Mouse (Mus musculus) cerebellum, adult 9-10 months (tissue): Measurements from ENCODE around the gene Gli3.

Source experiments
- DNase-seq: peaks from one replicate; pipeline ENCODE4 v3.0.0; 2022

The Gli3 gene

DNA sequence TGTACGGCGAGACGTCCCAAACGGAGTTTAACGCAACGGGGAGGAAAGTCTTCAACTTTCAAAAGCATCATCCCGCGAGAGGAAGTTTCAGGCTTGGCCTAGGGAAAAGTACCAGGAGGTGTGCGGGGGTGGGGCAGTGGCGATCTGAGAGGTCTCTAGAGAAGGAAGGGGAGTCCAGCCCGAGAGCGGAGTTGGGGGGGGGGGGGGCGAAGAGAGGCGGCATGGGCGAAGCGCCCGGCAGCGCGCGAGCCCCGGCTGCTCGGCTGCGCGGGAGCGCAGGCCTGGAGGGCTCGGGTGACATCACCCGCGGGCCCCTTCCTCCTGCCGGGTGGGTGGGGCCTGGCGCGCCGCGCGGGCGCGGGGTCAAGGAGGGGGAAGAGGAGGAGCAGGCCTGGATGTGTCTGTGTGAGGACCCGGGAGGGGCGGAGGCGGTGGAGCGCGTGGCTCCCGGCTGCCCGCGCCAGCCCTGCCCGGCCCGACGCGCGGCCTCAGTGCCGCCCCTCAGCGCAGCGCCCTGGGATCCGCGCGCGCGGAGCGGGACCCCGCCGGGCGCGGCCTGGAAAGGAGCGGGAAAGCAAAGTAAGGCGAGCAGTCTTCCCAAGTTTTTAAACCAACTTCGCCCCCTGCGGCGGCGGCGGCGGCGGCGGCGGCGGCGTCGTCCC is at the start of gene Gli3:
Gli3 (plus strand) TSS at position 406 of the 662 bp plus-strand sequence.
- DNase-seq, result no peak

DNA sequence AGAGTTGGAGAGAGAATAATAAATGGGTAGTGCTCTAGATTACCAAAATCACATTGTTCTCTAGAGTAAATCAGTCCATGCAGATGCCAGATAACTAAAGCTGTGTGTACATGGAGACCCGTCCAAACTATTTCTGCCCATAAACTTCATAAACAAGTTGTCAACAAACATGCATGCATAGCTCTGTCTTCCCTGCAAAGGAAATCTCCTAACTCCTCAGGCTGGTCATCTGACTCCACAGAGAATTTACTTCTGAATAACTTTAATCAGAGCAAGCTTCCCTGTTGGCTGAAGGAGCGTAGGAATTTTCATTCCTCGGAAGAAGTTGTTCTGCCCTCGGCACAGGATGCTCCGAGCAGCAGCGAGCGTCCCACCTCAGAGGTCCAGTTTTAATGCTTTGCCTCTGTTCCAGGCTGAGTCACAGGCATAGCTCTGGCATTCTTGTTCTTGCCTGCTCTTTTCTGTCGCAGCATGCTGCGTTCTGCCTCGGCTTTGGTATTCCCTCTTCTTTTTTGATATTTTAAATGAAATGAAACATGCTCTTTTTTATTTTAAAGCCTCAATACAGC is 41.8 kb upstream of the Gli3 start:
- no peak for DNase-seq

DNA sequence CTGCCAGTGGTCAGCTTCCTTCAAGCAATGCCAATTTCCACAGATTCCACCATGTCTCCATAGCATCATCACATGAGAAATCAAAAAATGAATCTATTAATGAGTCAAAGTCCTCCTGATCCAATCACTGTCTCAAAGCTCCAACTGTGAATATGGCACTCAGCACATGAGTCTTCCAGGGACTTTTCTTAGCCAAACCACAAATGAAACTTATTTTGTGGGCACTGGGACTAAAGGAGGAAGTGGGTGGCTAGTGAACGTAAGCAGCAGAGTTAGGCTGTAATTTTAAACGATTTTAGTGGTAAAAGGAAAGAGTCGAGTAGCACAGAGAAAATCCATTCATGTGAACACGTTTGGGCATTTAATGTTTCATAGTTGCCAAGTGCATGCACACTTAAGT is 21.0 kb upstream of the Gli3 start:
- DNase-seq, result no peak

DNA sequence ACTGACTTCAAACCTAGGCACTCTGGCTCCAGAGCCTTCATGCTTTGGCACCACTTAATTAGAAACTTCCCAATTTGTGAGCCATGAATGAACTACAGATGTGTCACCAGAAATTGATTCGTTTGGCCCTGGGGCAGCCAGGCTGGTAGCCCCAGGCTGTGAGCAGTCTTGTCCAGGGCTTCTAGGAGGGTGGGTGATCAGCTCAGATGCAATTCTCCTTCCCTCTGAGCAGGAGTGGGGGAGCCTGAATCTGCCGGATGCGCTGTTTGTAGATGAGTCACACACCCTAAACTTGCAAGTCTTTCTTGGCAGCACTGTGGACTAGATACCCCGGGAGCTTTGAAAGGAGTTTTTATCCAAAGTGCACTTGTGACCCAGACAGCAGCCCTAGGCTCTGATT is 18.7 kb upstream of the Gli3 start:
- no peak for DNase-seq

DNA sequence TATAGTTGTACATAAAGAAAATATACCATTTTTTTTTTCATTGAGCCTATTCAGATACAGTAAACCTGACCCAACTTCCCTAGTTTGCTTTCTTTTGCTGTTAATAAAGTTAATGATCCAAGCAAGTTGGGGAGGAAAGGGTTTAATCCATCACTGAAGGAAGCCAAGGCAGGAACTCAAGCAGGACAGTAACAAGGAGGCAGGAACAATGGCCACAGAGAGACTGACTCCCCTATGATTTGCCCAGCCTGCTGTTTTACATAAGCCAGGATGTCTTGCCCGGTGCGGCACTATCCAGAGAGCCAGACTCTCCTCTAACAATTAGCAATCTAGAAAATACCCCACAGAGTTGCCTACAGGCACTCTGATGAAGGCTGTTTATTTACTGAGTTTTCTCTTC is 17.4 kb upstream of the Gli3 start:
- no peak for DNase-seq

DNA sequence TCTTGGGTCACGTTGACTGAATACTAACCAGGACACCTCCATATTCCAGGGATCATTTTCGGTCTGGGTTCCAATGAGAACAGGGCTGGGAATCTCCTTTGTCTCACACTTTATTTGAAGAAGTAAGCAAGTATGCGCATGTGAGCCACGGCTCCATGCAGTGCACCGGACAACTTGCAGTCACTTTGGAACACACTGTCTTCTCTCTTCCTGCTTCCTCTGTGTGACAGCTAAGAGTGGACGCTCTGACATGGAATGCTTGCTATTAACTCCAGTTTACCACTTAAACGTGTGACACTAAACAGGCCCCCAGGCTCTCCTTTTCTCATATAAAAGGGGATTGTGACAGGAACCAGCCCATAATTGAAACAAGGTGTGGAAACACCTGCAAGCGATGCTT is 17.0 kb upstream of the Gli3 start:
- DNase-seq, result no peak

DNA sequence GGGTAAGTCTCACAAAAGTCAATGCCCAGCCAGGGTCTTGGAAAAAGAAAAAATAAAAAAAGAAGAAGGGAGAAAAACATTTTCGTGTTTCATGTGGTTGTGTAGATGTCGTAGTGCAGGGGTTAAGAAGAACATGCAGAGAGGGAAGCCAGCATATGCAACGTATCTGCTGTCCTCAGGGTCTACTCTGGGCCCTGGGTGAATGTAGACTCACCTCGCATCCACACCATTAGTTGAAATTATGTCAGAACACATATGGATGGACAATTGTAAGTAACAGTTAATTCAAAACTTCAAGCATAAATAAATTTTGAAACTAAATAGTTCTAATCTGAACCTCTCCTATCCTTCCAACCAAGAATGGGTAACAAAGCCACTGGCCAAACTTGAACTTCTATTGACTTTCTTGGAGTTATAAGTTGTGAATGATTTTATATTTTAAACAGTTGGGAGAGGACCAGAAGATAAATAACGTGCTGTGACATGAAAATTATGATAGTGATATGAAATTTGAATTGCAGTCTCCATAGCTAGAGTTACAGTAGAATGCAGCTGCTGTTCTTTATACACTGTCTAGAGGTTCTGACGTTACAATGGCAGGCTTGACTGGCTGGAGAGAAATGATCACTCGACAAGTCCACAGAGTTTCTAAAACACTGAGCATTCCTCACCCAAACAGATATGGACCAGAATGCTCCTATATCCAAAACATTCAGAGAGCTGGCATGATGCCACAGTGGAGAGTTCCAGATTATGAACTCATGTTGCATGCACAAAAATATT is 16.1 kb upstream of the Gli3 start:
- no peak for DNase-seq

DNA sequence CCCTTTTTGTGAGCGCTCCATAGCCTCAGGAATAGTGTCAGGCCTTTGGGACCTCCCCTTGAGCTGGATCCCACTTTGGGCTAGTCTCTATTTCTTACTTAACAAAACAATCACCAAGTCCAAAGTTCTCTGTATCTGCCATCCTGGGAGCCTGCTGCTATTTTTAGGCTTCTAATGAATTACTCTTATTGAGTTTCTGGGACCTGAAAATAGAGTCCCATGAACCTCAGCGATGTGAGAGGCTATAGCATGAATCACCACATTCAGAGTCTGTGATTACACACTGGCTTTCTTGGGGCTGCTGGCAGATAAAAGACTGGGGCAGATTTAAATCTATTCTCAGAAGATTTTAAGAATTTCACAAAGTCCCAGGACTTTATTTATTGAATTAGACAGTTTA is 12.1 kb upstream of the Gli3 start:
- no peak for DNase-seq

DNA sequence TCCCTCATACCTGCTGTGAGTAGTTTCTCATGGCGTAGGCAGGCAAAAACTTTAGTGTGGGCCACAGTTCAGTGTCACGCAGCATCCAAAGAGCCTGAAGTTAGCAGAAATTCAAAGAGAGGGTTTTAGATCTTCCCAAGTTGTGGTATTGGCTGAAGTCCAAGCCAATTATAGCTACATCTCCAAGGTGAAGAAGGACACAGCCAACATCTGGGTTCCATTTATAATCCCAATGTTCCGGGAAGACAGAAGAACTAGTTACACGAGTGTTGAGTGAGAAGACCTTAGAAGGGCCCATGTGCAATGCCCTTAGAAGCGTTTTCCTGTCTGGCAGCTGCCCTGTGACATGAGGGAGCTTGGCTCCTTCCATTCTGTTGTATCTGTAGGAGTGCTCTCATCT is 5.2 kb upstream of the Gli3 start:
- no peak for DNase-seq

DNA sequence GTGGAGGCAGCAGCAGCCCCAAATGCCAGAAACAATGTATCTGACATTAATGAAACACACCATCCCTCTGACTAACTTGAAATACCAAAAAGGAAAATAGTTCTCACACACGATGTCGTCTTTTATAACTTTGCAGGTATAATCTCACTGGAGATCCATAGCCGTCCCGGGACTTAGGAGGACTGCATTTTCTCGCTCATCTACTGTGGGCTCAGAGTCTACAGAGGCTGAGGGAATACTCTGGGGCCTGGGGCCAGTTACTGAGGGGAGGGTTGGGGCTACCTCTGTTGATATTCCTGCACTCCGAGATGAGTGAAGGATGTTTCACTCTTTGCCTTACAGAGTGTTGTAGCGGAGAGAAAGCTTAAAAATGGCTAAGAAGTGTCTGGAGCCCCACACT is 1.1 kb upstream of the Gli3 start:
- DNase-seq, result no peak

DNA sequence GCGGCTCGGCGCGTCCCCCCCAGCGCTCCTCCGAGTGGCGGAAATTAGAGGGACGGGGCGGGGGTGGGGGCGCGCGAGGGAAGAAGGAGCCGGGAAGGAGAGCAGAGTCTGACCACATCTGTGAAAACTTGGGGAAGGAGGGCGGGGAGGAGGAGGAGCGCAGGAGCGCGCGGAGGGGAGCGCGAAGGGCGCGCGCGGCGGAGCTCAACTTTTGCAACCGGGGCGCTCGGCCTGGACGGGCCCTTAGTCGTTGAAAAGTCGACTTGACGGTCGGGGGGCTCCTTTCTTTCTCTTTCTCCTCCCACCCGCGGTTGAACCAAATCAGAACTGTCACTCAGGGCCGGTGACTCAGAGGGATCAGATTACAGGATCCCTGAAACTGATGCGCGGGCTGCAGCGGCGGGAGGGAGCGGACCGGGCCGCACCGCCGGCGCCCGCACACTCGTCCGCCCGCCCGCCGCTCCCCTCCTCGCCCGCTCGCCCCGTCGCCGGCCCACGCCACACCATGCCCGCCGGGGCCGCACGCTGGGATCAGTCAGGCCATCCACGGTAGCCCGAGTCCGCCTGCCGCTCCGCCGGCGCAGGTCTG is 551 bp downstream of the Gli3 start:
- DNase-seq, result no peak

DNA sequence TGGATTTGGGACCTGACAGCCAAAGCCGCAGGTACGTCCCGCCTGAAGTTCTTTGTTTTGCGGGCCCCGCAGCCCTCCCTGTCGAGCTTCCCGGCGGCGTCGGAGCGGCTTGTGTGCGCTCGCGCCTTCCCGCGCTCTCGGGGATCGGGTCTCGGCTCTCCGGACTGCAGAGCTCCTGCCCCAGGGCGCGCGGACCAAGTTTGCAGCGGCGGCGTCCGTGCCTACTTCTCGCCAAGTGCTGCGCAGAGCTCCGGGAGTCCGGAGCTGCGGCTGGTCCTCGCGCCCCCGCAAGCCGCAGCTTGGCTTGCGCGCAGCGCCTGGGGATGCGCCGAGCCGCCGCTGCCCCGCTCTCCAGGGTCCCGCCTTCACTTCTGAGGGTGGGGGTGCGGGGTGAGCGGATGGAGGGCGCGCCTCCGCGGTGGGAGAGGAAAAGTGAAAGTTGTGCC is 1.1 kb downstream of the Gli3 start:
- no peak for DNase-seq

DNA sequence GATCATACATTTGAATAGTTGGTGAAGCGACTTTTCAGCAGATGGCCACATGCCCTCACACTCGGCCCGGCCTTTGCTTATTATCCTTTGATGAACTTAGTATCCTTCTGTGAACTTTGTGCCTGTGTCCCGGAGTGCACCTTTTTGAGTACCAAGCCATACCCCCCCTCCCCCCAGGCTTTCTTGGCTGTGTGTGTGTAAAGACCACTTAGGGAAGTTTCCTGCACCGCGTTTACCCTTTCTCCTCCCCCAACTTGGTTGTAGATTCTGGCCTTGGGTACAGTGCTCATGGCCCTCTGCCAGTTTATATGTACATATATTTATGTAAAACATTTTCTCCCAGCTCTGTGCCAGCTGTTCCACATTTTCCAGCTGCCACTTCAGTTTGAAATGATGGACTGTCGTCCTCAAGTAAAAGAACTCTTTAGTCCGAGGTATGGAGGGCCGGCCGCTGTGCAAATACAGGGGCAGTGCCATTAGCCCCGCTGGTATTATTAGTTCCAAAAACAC is 1.8 kb downstream of the Gli3 start:
- DNase-seq, result no peak

DNA sequence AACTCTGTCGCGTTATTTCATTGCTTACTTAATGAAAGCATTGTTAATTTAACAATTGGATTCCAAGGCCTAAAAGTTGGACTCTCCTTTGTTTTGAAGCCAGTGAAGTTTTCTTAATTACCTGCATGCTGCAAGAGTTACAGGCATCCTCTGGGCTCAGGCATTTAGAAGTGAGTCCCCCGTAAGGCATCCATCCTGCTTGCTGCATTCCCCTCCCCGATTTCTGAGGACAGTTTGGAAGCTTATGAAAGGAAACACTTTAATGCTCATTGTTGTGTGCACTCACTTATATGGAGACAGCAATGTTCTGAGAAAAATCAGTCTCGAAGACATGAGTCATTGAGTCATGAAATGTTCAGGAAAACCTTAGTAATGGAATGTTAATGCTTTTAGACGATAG is 3.5 kb downstream of the Gli3 start:
- DNase-seq, result no peak

DNA sequence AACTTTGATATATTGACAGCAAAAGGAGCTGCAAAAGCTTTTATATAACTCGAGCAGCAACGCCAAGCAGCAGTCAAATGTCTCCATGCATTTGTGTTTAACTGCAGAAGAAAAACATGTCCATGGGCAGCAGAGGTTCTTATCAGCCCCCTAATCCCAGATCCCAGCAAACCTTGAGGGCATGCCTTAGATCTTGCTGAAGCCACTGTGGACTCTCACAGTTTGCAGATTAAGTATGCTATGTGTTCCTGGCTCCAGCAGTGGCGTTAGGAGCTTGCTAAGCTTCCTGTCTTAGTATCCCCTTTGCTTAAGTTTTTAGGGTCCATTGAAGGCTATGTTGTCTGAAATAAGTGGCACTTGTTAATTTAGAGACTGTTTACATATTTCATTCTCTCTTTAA is 4.4 kb downstream of the Gli3 start:
- DNase-seq, result no peak

DNA sequence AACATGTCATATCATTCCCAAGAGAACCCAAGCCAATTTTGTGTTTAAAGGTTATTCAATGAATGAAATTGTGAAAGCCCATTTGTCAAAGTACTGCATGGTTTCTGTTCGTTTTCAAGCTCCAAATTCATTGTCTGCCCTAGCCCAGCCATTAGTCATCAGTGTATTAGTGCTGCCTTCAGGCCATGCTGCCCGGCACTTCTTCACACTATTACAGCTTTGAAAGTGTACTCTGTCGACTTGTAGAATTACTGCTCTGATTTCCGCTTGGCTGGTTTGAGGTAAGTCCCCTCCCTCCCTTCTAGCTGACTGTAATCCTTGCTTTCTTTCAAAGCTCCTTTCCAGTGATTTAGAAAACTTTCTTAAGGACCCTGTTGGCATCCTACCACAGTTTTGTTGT is 5.4 kb downstream of the Gli3 start:
- no peak for DNase-seq

DNA sequence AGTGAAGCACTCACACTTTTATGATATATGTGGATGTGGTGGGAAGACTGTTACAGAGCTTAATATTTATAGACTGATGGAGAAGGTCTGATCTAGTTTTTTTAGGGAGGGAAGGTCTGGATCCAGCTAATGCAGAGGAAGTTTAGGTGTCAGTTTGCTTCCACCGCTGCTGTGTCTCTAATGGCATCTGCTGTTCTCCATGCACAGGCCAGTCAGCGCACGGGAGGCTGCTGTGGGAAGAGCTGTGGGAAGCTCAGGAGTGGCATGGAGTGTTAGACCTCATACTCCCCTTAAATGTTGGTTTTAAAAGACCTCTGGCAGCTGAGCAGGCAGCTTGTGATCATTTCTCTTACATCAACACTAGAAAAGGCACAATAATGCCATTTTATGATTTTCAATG is 7.0 kb downstream of the Gli3 start:
- DNase-seq, result no peak

DNA sequence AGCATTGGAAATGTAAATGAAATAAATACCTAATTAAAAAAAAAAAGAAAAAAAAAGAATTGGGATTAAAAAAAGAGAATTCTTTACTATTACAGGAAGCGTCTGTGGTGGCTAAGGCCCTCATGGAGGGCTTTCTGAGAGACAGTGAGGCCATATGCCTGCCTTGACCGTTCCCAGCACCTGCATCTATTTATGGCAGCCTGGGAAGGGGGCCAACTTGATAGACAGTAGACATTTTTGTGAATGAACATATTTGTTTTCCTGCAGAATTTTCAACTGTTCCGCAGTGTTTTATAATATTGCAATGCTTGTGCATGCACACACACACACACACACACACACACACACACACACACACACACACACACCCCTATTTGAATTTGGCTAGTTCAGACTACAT is 9.7 kb downstream of the Gli3 start:
- DNase-seq, result no peak

DNA sequence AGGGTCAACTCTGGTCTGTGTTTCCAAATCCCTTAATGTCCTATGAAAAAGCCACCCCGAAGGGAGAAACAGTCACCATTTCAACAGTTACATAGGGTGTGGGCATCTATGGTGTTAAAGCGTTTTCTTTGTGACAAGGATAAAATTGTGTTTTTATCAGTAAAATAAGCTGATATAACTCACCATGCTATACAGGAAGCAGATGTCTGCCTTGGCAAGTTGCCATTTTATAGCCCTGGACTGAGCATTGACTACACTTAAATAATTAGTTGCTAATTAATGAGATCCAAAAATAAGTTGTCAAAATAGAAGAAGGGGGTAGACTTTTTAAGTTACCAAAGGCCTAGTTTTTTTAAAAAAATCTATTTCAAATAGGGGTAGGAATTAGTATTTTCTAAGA is 11.4 kb downstream of the Gli3 start:
- DNase-seq, result no peak

DNA sequence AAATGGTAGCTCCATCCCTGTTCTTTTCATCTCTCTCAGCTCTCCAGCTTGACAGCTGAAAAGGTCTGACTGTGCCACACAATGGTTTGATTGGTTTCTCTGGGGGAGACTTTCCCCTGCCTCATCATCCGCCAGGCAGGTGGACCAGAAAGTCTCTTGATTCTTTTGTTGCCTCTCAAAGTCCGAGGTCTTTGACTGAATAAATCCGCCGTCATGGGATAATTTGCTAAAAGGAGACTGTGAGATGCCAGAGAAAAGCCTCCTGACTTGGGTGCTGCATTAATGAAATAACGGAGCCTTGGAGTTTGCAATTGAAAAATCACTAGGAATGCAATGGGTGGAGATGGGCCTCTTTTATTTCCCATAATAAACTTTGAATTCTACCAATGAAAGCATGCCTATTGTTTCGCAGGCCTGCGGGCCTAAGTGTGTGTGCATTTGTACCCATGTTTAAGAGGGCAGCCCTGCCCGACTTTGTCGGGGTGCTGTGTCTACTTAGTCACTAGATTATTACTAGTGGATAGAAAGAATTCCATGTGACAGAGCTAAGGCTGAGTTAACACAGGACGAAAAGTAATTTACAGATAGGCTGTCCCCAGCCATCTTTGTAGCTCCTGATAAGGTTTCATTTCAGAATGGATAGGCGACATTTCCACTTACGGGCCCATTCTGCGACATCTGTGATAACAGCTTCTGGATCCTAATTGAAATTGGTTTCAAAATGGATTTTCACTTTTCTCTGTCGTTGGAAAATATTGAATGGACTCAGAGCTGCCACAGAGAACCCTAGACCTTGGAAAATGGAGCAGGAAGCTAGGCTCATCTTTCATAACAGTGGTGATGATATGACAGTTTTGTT is 23.2 kb downstream of the Gli3 start:
- DNase-seq, result no peak

DNA sequence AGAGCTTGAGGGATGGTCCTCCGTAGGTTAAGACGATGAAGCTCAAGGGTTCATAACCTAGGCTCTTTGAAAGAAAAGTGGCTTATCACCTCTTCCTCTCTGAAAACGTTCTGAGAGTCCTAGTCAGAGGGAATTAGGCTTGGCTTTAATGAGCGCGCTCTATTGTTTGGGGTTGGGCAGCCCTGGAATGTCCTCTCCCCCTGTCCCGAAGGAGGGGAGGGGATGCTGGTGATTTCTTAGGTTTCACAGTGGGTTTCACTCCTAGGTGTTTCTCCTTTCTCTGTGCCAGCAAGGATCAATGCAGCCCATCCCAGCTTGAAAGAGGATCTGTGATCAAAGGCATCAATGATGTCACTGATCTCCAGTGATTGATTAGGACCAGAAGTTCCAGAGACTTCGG is 24.3 kb downstream of the Gli3 start:
- no peak for DNase-seq

DNA sequence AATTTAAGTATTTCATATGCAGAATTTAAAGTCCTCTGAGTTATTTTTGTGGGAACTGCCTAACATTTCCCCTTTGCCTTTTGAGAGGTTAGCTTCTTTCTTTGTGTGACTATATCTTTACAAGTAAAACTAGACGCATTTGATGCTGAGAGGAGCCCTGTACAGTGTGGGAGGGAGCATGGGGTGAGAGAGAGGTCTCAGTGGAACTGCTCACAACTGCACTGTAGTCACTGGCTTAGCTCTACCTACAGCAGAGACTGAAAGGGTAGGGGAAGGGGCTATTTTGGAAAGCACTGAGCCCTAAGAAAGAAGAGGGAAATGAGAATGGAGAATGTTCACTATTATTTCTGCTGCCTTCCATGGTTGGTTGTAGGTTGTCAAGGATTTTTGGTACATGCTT is 25.0 kb downstream of the Gli3 start:
- no peak for DNase-seq

DNA sequence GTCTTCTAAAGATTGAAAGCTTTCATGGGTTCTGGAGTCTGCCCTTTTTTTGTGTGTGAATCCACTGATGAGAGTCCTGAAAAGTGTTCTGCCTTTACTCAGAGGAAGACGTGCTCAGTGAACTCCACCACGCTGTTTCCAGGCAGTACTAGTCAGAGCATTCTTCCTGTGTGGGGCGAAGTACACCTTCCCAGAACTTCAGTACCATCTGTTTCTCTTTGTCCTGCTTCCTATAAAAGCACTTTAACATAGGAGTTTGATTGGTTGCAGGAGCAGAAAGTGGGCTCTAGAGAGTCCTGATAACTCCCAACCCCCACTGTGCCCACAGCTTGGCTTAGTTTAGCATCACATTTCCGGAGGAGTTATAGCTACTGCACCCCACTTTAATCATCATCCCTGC is 32.8 kb downstream of the Gli3 start:
- DNase-seq, result no peak
